Mouse (Mus musculus): ENCODE measurements around the gene Slc25a21.

DNA sequence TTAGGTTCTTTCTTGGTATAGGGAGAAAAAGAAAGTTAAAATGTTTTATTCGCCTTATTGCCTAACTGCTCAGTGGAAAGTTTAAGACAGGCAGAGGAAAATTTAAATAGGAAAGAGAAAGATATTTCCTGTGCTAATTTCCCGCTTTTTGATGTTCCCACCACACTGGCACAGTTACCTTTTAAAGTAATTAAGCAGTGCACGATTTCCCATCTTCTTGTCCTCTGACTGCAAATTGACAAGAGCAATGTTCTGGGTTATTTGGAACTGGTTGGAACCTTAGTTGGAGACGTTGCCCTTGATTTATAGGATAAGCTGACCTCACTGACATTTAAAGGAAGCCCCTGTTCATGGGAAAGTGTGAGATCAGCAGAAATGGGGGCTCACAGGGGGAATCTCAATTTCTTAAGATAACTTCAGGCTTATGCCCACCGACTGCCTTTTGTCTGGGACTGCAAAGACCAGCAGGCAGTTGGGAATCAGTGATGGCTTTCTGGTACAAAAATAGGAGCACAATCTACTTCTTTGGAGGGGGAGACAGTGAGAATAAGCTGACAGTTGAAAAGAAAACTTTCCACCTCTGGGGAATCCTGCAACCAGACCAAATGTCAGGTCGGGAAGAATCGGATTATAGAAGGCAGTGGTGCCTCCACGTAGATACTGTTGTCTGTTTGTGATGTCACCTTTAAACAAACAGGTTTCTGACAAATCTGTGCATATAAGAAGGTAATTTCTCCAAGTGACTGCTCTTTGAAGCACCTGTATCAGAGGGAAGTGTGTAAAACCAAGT is 498.9 kb downstream of the Slc25a21 start:
- TF ChIP-seq CTCF (IDR thresholded peaks at IDR 0.05; ENCODE audit: control insufficient read depth, insufficient read depth, low read length) (no peak), POLR2A (IDR thresholded peaks at IDR 0.05; ENCODE audit: borderline replicate concordance, control insufficient read depth, low read depth, low read length) (no peak)

All from bone marrow, adult 2 months (tissue).